Mouse (Mus musculus): ENCODE data around the gene Fam222a.

Gene Fam222a

GRCm38 (mm10) chr5:114657426-114657825, 89.6 kb downstream of the Fam222a start:
- DNase-seq (ENCODE audit: low spot score), result no peak

GRCm38 (mm10) chr5:114658255-114658654, 90.4 kb downstream of the Fam222a start, which contains the start of gene Trpv4:
Trpv4 (minus strand) TSS chr5:114658421.
- peak; percentile 19 for DNase-seq (ENCODE audit: low spot score)

GRCm38 (mm10) chr5:114661029-114661428, 93.2 kb downstream of the Fam222a start:
- no peak for DNase-seq (ENCODE audit: low spot score)
